Mouse (Mus musculus) frontal cortex, postnatal 36 days (tissue): ENCODE results near the gene Primpol.
"Not testable (repeated sequence)": the region's sequence is repeated elsewhere in the genome, so short reads cannot be mapped to it uniquely, and the experiment has no call there.

Experiments used
- DNase-seq, 2 experiments: peaks; one replicate each; pipeline ENCODE4 v3.0.0; 2022; ENCODE audit warnings: low spot score in 2 of 2

Gene Primpol

GRCm38 (mm10) chr8:46603587-46603986 lies 13.4 kb downstream of the Primpol start:
- DNase-seq: no peak

DNA sequence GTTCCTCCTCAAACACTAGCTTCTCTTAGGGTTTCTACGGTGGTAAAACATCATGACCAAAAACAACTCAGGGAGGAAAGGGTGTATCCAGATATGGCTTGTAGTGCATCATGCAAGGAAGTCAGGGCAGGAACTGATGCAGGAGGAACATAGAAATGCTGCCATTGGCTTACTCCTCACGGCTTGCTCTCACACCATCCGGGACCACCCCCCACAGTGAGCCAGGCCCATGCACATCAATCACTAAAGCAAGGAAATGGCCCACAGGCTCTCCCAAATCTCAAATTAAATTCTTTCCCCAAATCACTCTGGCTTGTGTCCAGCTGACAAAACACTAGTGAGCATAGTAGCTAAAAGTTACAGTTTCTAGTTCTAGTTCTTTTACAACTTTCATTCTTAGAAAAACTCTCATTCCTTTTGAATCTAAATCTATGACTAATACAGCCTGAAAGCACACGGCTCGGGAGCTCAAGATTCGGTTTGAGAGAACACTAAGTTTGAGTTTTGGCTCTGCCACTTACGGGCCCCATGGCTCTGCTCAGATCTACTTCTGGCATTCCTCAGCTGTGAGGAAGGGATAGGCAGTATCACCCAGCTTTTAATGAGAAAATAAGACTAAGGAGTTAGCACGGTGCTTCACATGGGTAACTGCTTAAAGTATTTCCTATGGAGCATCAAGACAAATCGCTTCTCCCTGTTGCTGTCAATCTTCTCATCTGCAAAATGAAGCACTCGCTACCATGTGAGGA lies 15.9 kb downstream of the Primpol start:
- no peak for DNase-seq

DNA sequence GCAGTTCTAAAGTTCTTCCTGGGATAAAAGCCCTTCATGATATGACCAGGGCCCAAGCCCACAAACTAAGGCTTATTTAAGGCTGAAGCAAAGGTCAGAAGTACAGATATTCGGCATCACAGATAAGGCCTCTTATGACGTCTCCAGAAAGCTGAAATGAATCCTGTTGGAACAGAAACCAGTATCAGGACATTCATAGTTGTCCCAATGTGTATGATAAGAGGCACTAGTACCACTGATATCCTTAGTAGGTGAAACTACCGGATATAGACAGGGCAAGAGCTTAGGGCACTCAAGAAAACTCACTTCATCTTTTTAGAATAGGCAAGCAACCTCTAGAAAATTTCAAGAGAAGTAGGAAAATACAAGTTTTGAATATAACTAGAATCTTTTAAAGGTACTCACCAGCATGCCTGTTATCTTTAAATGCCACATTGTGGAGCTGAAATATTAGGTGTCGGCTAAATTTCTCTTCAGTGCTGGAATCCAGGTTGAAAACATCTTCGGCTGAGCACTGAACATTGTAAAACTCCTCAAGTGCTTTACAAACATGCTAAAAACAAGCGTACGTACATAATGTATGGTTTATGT lies 17.6 kb downstream of the Primpol start:
- DNase-seq: no peak

DNA sequence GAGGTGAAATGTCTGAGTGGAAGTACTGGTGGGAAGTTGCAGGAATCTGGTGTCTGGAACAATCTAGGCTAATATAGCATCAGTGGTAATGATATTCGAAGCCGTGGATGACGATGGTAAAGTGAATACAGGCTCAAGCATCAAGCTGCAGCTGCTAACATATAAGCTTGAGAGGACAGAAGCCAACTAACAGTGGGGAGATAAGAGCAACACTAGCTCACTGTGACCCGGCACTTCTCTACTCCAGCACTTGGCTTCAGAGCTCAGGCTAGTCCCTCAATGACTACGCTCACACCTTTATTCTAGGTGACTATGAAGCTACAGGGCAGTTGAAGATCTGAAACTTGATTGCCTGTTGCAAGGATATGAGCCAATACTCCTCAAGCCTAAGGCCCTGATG lies 18.3 kb downstream of the Primpol start:
- no peak for DNase-seq

DNA sequence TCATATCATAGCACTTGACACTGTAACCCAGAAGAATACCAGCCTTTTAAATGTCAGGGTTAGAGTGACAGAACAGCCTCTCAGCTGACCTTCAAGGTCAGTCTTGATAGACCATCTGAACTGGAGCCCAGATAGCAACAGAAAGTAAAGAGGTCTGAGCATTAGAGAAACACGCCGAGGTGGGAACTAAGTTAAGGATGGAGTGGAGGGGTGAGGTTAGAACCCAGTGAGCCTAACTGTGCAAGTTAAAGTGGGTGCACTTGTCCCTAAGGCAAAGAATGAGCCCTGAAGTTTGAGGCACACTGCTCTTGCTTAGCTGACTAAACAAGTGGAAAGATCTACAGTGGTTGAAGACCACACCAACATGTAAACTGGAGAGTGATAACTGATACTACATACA lies 18.9 kb downstream of the Primpol start:
- DNase-seq: no peak

GRCm38 (mm10) chr8:46597411-46597810 lies 19.6 kb downstream of the Primpol start:
- DNase-seq: no peak

- DNase-seq: no peak
Measured at GRCm38 (mm10) chr8:46596530-46596929, 20.5 kb downstream of the Primpol start.

DNA sequence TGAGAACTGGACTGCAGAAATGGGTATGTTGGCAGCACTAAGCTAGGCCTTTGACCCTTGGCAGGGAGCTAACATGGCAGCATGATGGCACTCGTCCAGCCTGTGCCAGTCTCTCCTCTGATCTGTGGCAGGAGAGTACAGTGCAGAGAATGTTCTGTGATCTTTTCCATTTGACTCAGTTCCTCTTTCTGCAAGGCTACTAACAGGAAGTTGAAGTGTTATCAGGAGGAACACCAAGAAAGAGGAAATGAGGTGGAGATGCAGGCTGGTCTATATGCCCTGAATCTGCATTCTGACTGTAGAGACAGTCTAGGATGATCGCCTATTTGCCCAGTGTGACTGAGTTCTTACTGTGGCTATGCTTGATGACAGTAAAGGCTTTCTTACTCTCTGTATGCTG lies 21.4 kb downstream of the Primpol start:
- DNase-seq: no peak

DNA sequence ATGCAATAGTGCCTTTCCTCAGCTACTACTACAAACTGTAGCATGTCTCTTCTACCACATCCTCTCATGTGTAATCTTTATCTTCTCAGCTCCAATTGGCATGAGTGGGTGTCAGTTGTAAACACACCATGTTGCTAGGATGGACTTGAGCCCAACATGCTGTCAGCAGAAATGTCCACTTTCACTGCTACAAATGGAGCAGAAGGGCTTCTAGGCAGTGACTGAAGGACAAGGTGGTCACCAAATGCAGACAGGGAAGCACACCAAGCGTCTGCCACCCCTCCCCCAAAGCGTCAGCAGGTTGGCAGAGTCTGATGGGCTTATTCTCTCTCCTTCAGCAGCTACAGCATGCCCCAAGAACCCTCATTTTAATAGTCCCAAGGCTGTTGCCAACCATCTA lies 23.2 kb downstream of the Primpol start:
- no peak for DNase-seq

DNA sequence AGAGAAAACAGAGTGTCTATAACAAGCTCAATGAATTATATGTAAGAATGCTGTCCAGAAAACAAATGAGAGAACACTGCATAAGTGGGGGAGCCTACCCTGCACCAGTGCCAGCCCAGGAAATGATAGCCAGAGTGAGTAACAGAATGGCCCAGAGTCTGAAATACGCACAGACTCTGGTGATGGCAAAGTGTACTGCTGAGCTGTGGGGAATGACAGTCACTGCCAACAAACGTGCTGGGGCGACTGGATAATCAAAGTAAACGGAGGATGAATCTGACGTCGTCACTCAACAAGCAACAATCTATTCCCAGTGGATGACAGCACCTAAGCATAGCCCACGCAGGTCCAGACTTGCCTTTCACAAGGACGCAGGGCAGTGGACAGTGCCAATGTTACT lies 23.9 kb downstream of the Primpol start:
- DNase-seq: no peak

GRCm38 (mm10) chr8:46588663-46589062 lies 28.3 kb downstream of the Primpol start:
- DNase-seq: no peak

- no peak for DNase-seq
Measured at GRCm38 (mm10) chr8:46587911-46588310, 29.1 kb downstream of the Primpol start.

DNA sequence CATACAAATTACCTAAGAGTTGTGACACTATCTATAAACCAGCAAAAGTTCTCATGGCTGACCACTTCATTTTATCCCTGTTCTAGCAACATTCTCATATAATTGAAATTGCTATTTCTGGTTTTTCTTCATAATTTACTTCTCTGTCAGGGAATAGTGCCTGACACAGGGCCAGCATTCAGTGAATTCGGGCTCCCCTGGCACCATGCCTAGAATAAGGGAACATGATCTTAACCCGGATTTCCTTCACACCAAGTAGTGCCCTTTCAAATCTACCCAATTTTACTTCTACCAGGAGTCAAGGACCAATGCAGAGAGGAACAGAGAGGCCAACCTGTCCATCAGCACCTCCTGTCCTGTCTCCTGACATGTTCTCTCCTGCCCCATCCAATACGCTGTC lies 31.4 kb downstream of the Primpol start:
- no peak for DNase-seq

DNA sequence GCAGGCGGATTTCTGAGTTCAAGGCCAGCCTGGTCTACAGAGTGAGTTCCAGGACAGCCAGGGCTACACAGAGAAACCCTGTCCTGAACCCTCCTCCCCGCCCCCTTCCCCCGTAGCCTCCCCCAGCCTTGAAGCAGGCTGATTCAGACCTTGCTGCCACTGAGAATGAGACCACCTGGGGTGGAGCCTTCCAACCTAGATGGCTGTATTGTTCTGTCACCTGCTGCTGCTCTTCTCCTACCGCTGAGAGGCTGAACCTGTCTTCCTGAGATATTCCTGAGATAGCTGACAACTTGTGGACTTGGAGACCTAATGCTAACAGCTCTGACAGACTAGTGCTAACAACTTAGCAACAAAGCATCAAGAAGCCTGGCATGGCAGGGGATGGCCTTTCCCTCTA lies 32.7 kb downstream of the Primpol start:
- DNase-seq: not testable (repeated sequence)

DNA sequence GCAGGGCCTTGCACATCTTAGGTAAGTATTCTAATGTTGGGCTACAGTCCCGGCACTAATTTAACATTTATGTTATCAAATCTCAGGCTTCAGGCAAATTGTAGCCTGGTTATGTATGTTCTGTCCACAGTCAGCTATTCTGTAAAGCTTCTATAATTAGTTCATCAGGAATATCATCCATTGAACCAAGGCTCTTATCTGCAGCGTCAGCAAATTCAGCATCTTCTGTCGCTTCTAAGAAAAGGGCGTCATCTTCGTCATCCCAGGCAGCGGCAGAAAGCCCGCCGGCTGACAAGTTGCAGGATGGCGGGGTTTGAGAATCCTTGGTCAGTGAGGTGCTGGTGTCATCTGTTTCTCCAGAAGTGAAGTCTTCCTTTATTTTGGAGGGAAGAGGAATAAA lies 38.2 kb downstream of the Primpol start:
- no peak for DNase-seq

DNA sequence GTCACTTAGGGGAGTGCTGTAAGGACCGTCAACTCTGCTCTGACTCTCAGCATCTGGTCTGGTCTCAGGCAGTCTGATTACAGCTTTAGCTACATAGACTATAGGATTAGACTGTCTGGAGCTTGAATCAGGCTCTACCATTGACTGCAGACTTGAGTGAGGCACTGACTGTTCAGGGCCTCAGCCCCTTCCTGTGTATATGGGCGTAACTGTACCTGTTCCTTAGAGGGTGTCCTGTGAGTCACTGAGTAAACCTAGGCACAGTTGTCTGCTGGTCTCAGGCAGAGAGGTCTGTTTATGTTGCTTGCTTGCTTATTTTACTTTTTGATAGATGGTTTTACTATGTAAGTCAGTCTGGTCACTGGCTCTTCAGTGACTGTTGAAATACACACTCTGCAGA lies 43.0 kb downstream of the Primpol start:
- no peak for DNase-seq

DNA sequence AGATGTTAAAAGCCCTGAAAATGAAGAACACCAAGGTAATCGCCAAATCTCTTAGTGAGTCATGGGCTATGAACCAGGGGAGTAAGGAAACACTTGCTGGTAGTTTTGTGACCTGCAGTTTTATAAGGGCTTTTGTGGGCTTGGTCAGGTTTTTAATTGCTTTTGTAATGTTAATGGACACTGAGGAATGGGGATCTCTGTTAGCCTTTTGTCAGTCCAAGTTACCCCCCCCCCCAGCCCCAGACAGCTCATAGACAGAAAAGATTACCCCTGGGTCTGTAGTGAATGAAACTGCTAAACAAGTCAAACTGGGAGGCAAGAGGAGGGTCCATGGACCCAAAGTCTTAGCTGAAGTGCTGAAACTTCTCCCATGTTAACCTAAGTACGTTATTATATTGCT lies 43.6 kb downstream of the Primpol start:
- DNase-seq: no peak

DNA sequence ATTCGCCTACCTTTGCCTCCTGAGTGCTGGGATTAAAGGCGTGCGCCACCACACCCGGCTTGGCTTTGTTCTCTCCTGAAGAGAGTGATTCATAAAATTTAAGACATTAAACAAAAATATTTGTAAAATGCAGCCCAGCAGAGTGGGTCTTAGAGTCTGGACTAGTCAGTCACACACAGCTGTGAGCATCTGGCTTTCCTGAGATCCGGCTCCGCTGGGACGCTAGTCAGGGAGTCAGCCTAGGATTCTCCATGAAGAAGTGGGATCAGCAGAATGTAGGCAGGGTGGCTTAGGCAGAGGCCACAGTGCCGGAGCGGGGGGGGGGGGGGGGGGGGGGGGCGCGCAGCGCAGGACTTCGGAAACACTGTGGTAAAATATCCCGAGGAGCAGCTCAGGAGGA lies 46.3 kb downstream of the Primpol start:
- DNase-seq: no peak

- no peak for DNase-seq
Measured at GRCm38 (mm10) chr8:46569659-46570441, 47.2 kb downstream of the Primpol start.

GRCm38 (mm10) chr8:46568942-46569341 lies 48.1 kb downstream of the Primpol start:
- no peak for DNase-seq

DNA sequence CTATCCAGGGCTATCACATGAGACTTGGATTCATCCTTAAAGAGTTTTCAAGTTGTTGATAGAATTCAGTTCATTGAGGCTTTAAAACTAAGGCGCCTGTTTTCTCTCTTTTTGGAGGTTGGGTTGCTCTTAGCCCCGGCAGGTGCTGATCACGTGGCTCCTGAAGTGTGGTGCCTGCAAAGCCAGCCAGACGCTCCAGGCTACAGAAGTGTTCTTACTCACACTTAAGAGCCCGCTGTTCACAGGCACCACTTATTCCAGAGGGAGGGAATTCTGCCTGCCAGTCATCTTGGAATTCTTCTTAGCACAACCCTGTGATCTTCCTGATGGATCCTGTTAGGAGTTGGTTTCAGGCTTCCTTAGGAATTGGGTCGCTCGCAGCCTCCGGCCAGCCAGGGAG lies 49.1 kb downstream of the Primpol start:
- peak in 1 of 2 experiments; percentile 51 for DNase-seq

DNA sequence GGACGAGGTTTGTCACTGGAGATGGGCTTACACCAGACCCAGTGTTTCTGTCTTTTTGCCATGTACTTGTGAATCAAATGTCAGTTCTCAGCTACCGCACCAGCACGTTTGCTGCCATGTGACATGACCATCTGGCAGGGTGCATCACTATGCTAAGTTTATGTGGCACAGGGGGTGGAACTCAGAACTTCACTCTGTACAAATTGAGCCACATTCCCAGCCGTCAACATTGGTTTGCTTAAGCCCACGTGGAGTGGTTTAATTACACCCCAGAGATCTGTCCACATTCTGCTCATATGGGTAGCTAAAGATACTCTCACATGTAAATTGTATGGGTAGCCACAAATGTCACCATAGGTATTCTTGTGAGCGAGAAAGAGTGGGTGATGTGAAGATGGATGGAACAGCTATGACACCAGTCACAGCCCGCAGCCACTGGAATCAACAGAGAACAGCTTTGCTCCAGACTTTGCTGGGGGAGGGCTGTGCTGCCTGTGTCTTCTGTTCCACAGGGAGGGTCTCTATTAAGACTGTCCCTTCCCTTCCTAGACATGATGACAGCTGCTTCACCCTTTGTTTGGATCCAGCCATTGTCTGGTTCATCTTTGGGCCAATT lies 50.0 kb downstream of the Primpol start:
- DNase-seq: peak; percentile 85 to 92

GRCm38 (mm10) chr8:46562333-46562732 lies 54.7 kb downstream of the Primpol start:
- DNase-seq: no peak
